Mouse (Mus musculus) heart, postnatal 0 days (tissue): Measurements from ENCODE around the gene Pak4.

Experiments used
- CTCF ChIP-seq: IDR thresholded peaks from 2 replicates; pipeline ENCODE4 v1.5.1; 2016; ENCODE audit warnings: antibody characterized with exemption, control low read depth, low read depth
- EP300 ChIP-seq: IDR thresholded peaks from 2 replicates; pipeline ENCODE4 v1.6.1; 2016; ENCODE audit warnings: antibody characterized with exemption, low read depth

- TF ChIP-seq EP300 (no peak), CTCF (no peak)
Observed at GRCm38 (mm10) chr7:28562951-28563350, 35.0 kb downstream of the Pak4 start.
